Mouse (Mus musculus): ENCODE data around the gene Ccdc134. TPM values are rescaled to one million over a fixed set of nuclear protein-coding genes. Genes with fewer than 3 reads are reported as not detected.

The Ccdc134 gene
- polyA plus RNA-seq, 1 experiment from 2014 or later = 30.3 TPM

DNA sequence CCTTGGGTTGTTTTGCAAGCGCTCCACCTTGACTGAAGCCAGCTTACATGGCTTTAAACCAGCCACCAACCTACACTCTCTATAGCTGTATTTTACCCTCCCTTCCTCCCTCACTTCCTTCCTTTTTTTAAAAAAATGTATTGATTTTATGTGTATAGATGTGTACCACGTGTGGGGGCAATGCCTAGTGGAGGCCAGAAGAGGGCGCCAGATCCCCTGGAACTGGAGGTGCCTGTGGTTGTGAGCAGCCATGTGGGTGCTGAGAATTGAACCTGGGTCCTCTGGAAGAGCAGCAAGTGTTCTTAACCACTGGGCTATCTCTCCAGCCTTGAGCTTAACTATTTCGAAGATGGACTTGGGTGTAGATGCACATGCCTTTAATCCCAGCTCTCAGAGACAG, 54.6 kb downstream of the Ccdc134 start:
- no peak overlapping the region for H3K4me3 ChIP-seq
- H3K9me3 ChIP-seq = peaks cover 12% of the 10 kb centered on the region
- 95% methylated on average over 4 of the region's 4 CpGs for WGBS
- H3K9ac ChIP-seq = no peak overlapping the region
- ATAC-seq (ENCODE audit: low FRiP score, low read depth) = no peak
- no peaks in the 10 kb centered on the region for H3K4me1 ChIP-seq
- no peak overlapping the region for H3K27ac ChIP-seq
- no peaks in the 10 kb centered on the region for H3K27me3 ChIP-seq
- peaks cover 100% of the 10 kb centered on the region for H3K36me3 ChIP-seq
- H3K4me2 ChIP-seq (replicated peaks) = no peak overlapping the region

DNA sequence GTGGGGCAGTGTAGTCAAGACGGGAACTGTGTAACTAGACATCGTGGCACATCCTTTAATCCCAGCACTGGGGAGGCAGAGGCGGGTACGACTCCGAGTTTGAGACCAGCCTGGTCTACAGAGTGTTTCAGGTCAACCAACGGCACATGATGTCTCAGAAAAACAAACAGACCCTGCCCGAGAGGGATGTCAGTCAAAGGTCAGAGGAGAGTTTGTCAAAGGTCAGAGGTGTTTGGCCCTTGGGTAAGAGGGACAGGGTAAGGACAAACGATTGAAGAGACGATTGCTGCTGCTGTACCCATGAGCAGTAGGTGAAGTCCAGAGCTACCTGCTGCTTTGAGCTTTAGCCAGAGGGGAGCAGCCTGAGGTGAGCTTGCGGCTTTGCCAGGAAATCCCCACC, 55.9 kb downstream of the Ccdc134 start:
- ATAC-seq (ENCODE audit: low FRiP score, low read depth) = no peak
- Histone ChIP-seq H3K36me3 (peaks cover 100% of the 10 kb centered on the region), H3K4me2 (replicated peaks) (no peak overlapping the region), H3K4me3 (no peak overlapping the region), H3K4me1 (no peaks in the 10 kb centered on the region), H3K9me3 (peaks cover 13% of the 10 kb centered on the region), H3K9ac (no peak overlapping the region), H3K27me3 (no peaks in the 10 kb centered on the region), H3K27ac (no peak overlapping the region)
- 83% methylated on average over 10 of the region's 10 CpGs for WGBS

DNA sequence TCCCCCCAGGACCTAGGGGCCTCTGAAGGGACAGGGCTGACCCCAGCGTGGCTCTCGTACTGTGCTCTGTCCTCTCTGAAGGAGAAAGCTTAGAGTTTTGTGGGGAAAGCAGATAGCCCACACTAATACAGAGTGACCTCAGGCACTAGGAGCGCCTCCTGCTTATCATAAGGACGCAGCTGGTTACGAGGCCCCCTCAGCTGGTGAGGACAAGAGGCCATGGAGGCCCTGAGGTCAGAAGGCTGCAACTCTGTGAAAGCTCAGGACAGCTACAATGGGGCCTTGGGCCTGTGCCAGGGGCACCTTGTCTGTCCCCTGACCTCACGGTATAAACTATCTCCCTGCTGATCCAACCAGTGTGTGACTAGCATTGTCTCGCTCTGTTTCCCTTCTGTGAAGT, 56.5 kb downstream of the Ccdc134 start:
- no peaks in the 10 kb centered on the region for H3K4me1 ChIP-seq
- WGBS = 88% methylated on average over 7 of the region's 7 CpGs
- peaks cover 100% of the 10 kb centered on the region for H3K36me3 ChIP-seq
- no peak overlapping the region for H3K4me2 ChIP-seq (replicated peaks)
- H3K27me3 ChIP-seq = no peaks in the 10 kb centered on the region
- no peak overlapping the region for H3K27ac ChIP-seq
- peaks cover 13% of the 10 kb centered on the region for H3K9me3 ChIP-seq
- no peak for ATAC-seq (ENCODE audit: low FRiP score, low read depth)
- no peak overlapping the region for H3K4me3 ChIP-seq
- no peak overlapping the region for H3K9ac ChIP-seq

DNA sequence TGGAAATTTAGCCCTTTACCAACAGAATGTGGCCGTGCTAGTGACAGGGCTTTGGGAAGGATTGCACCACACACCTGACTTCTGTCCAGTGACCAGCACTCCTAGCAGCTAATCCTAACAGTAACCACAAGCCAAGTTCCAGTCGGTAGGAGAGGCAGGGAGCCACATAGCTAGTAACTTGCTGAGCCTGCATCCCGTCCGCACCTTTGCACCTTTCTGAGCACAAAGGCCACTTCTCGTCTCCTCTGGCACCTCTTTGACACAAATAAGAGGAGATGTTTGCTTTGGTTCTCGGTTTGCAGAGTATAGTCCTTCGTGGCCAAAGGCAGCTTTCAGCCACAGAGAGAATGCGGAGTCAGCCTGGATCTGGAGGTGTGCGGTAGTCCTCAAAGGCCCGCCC, 56.9 kb downstream of the Ccdc134 start:
- Histone ChIP-seq H3K9me3 (peaks cover 13% of the 10 kb centered on the region), H3K4me2 (replicated peaks) (no peak overlapping the region), H3K9ac (no peak overlapping the region), H3K27me3 (no peaks in the 10 kb centered on the region), H3K27ac (no peak overlapping the region), H3K4me3 (no peak overlapping the region), H3K4me1 (no peaks in the 10 kb centered on the region), H3K36me3 (peaks cover 100% of the 10 kb centered on the region)
- no peak for ATAC-seq (ENCODE audit: low FRiP score, low read depth)
- WGBS = 88% methylated on average over 10 of the region's 10 CpGs

DNA sequence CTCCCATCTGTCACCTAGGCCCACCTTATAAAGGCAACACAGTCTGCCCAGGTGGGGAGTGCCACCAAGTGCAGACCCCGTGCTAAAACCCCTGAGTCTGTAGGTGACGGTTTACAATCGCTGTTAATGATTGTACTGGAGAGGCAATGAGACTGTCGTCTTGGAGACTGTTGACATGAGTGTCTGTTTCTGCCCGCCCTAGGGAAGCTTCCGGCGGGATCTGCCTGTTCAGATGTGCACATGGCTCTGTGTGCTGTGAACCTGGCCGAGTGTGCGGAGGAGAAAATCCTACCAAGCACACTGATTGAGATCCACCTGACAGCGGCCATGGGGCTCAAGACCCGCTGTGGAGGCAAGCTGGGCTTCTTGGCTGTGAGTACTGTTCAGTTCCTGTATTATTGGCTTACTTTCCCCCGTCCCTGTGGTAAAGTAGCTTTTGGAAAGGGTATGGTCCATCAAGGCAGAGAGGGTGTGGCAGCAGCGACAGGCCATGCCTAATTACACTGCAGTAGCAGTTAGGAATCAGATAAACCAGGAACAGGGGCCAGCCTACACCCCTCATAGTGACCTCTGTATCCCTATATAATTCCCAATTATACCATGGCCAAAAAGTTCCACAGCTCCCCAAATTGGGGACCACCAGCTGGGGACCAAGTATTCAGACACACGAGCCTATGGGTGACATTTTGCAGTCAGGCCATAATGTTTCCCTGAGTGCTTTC, 57.5 kb downstream of the Ccdc134 start:
- no peak overlapping the region for H3K9ac ChIP-seq
- peaks cover 100% of the 10 kb centered on the region for H3K36me3 ChIP-seq
- peaks cover 13% of the 10 kb centered on the region for H3K9me3 ChIP-seq
- no peak overlapping the region for H3K27ac ChIP-seq
- 85% methylated on average over 14 of the region's 14 CpGs for WGBS
- H3K27me3 ChIP-seq = no peaks in the 10 kb centered on the region
- H3K4me3 ChIP-seq = no peak overlapping the region
- no peak overlapping the region for H3K4me2 ChIP-seq (replicated peaks)
- ATAC-seq (ENCODE audit: low FRiP score, low read depth) = no peak
- no peaks in the 10 kb centered on the region for H3K4me1 ChIP-seq

DNA sequence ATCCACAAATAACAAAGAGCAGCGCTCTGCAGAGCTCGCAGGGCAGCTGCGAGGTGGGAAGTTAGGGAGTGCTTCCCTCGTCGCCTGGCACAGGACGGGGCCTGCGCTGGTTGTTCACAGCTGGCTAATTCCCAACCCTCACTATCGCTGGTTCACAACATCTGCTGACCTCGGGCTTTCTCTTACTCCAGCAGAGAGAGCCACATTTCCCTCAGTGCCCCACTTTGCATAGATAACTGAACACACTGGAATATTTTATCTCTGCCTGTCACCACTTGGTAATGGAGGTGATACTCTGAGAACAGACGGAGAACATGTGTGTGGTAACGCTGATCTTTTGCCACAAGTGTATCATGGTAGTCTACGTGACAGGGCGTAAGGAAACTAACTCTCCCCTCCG, 58.4 kb downstream of the Ccdc134 start:
- Histone ChIP-seq H3K27ac (no peak overlapping the region), H3K9ac (no peak overlapping the region), H3K36me3 (peaks cover 99% of the 10 kb centered on the region)

DNA sequence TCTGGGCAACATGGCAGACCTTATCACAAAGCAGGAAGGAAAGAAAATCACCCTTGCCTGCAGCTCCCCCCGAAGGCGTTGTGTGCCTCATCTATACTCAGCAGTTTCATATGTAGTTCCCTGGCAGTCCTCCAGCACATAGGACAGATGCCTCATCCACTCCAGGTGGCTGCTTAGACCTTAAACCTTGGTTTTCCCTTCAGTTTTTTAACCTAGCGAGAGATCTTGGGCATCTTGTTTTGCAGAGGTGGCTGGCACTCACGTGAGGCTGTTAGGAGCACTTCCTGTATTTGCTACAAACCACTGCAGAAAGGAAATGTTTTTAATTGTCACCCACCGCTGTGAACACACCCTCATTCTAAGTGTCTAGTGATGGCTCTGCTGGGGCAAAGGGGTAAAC, 59.2 kb downstream of the Ccdc134 start:
- Histone ChIP-seq H3K4me1 (no peaks in the 10 kb centered on the region), H3K36me3 (peaks cover 99% of the 10 kb centered on the region), H3K4me3 (no peak overlapping the region), H3K27ac (no peak overlapping the region), H3K27me3 (no peaks in the 10 kb centered on the region), H3K4me2 (replicated peaks) (no peak overlapping the region), H3K9ac (no peak overlapping the region), H3K9me3 (peaks cover 10% of the 10 kb centered on the region)
- WGBS = 85% methylated on average over 5 of the region's 5 CpGs
- no peak for ATAC-seq (ENCODE audit: low FRiP score, low read depth)

More for the DNA sequence above, 58.4 kb downstream of the Ccdc134 start:
- peaks cover 13% of the 10 kb centered on the region for H3K9me3 ChIP-seq
- no peak overlapping the region for H3K4me2 ChIP-seq (replicated peaks)
- H3K4me1 ChIP-seq = no peaks in the 10 kb centered on the region
- no peaks in the 10 kb centered on the region for H3K27me3 ChIP-seq
- WGBS = 86% methylated on average over 14 of the region's 14 CpGs
- no peak for ATAC-seq (ENCODE audit: low FRiP score, low read depth)
- no peak overlapping the region for H3K4me3 ChIP-seq

DNA sequence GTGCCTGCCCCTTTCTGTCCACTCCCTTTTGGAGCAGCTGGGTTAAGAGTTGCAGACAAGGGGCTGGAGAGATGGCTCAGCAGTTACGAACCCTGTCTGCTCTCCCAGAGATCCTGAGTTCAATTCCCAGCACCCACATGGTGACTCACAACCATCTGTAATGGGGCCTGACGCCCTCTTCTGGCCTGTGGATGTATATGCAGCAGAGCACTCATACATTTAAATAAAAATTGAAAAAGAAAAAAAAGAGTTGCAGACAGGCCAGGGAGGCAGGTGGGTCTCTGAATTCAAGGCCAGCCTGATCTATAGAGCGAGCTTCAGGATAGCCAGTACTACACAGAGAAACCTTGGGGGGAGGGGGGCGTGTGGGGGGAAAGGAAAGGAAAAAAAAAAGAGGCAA, 59.7 kb downstream of the Ccdc134 start:
- Histone ChIP-seq H3K27ac (no peak overlapping the region), H3K4me3 (no peak overlapping the region), H3K27me3 (no peaks in the 10 kb centered on the region), H3K9me3 (peaks cover 5% of the 10 kb centered on the region; the same call in 1 of the 2 replicates), H3K36me3 (peaks cover 99% of the 10 kb centered on the region), H3K4me2 (replicated peaks) (no peak overlapping the region), H3K4me1 (no peaks in the 10 kb centered on the region), H3K9ac (no peak overlapping the region)
- ATAC-seq (ENCODE audit: low FRiP score, low read depth) = no peak
- WGBS = 85% methylated on average over 4 of the region's 4 CpGs

DNA sequence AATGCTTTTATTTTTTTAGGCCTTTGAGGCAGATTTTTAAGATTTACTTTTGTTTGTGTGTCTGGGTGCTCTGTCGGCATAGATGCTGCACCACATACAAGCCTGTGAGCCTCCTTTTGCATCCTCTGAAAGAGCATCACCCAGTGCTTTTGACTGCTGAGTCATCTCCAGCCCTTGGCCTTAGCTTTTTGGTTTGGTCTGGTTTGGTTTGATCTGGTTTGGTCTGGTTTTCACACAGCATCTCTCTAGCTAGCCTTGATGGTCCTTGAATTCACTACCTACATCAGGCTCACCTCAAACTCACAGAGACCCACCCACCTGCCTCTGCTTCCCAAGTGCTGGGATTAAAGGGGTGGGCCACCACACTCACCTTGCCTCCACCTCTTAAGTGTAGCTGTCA, 60.2 kb downstream of the Ccdc134 start:
- H3K36me3 ChIP-seq = peaks cover 99% of the 10 kb centered on the region
- H3K27me3 ChIP-seq = no peaks in the 10 kb centered on the region
- H3K9me3 ChIP-seq = 0 out of 2 replicates have a peak, but pooled peaks cover 4% of the 10 kb centered on the region
- ATAC-seq (ENCODE audit: low FRiP score, low read depth) = no peak
- no peak overlapping the region for H3K4me3 ChIP-seq
- WGBS = 92% methylated on average over 1 of the region's 1 CpGs
- H3K9ac ChIP-seq = no peak overlapping the region
- no peaks in the 10 kb centered on the region for H3K4me1 ChIP-seq
- H3K4me2 ChIP-seq (replicated peaks) = no peak overlapping the region
- no peak overlapping the region for H3K27ac ChIP-seq

DNA sequence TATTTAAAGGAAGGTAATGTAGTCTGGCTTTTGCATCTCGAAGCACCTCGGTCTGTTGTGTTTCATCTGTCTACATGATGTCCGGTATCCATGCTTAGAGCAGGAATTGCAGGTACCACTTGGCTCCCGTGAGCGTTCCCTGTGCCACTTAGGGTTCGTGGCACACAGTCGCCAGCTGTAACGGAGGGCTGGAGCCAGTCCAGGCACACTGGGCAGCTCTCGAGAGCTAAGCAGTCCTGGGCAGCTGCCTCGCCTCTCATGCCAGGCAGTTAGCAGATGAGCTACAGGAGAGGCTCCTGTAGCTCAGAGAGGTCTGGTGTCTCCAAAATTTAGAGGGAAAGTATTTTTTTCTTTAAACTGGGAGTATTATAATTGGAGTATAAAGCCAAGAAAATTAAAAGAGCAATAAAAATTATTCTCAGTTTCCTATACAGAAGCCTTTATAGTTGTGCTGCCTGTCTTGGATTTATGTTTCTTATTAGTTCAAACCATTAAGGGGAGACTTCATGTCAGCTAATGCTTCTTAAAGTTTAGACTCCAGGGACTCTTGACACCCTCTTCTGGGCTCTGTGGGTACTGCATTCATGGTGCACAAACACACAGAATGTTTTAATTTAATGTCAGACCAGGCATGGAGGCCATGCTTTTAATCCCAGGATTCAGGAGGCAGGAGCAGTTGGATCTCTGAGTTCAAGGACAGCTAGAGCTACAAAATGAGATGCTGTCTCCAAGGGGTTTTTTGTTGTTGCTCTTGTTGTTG, 60.9 kb downstream of the Ccdc134 start:
- no peak overlapping the region for H3K4me2 ChIP-seq (replicated peaks)
- ATAC-seq (ENCODE audit: low FRiP score, low read depth) = no peak
- 0 out of 2 replicates have a peak, but pooled peaks cover 4% of the 10 kb centered on the region for H3K9me3 ChIP-seq
- no peak overlapping the region for H3K27ac ChIP-seq
- H3K9ac ChIP-seq = no peak overlapping the region
- H3K27me3 ChIP-seq = no peaks in the 10 kb centered on the region
- H3K36me3 ChIP-seq = peaks cover 99% of the 10 kb centered on the region
- 94% methylated on average over 10 of the region's 10 CpGs for WGBS
- no peaks in the 10 kb centered on the region for H3K4me1 ChIP-seq
- H3K4me3 ChIP-seq = no peak overlapping the region

Data from limb, embryonic 13.5 days (tissue).